Mouse (Mus musculus): ENCODE results near the gene Gm49394.

DNA sequence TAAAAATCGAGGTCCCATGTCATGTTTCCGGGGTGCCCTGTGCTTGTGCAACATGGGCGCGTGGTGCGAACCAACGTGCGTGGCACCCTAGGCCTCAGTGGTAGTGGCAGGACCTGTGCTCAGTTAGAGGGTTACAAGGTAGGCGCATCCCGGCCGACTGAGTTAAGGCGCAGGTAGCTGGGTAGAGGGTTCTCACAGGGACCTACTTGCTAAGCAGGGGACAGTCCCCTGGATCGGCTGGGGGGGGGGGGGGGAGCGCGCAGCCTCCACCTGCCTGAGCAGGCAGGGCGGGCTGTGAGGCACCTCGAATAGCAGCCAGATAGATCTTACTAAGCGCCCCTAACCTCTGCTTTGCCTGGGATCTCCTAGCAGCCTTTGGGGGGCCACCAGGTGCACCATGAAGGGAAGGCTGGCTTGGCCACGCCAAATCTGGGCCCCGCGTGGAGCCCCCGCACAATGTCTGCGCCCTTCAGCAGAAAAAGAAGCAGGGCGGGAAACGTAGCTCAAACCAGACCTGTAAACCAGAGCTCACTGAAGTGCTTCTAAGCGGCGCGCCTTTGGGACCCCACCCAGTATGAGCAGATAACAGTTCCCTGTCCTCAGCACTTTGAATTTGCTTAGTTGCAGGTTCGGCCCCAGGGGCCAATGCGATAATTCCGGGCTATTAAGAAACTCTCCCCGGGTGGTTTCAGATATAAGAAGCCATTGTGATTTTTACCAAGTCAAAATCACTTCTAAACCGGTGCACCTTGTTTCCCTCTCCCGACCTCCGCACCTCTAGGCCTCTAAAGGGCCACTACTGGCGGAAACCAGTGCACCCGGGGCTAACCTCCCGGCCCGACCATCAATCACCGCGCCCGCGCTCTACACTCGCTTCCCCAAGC lies 9.7 kb downstream of the Gm49394 start:
- TF ChIP-seq CTCF (IDR thresholded peaks at IDR 0.05; ENCODE audit: insufficient read depth, low read length) = no peak
- TF ChIP-seq POLR2A (IDR thresholded peaks at IDR 0.05; ENCODE audit: borderline replicate concordance, extremely low read depth, low read depth, low read length) = no peak

Measured in lung, adult 2 months (tissue).